Mouse (Mus musculus): Measurements from ENCODE around the gene Tnrc18.

The Tnrc18 gene

GRCm38 (mm10) chr5:142822286-142823095 is 5.0 kb upstream of the Tnrc18 start:
- no peak for DNase-seq (ENCODE audit: low spot score in 2 of 2)

GRCm38 (mm10) chr5:142821974-142822285 is 4.5 kb upstream of the Tnrc18 start:
- no peak for DNase-seq (ENCODE audit: low spot score in 2 of 2)

GRCm38 (mm10) chr5:142821266-142821973 is 4.0 kb upstream of the Tnrc18 start:
- no peak for DNase-seq (ENCODE audit: low spot score in 2 of 2)

GRCm38 (mm10) chr5:142820276-142821265 is 3.1 kb upstream of the Tnrc18 start:
- no peak for DNase-seq (ENCODE audit: low spot score in 2 of 2)

- no peak for DNase-seq (ENCODE audit: low spot score in 2 of 2)
Observed at GRCm38 (mm10) chr5:142819385-142820275, 2.2 kb upstream of the Tnrc18 start.

GRCm38 (mm10) chr5:142818435-142819360 is 1.2 kb upstream of the Tnrc18 start:
- DNase-seq (ENCODE audit: low spot score in 2 of 2), result no peak

GRCm38 (mm10) chr5:142816811-142817523 is 495 bp downstream of the Tnrc18 start:
- DNase-seq (ENCODE audit: low spot score in 2 of 2), result peak in 1 of 2 experiments; percentile 35

GRCm38 (mm10) chr5:142816031-142816810 is 1.2 kb downstream of the Tnrc18 start:
- no peak for DNase-seq (ENCODE audit: low spot score in 2 of 2)

- DNase-seq (ENCODE audit: low spot score in 2 of 2), result no peak
Observed at GRCm38 (mm10) chr5:142815421-142816001, 2.0 kb downstream of the Tnrc18 start.

- DNase-seq (ENCODE audit: low spot score in 2 of 2), result no peak
Observed at GRCm38 (mm10) chr5:142814711-142815420, 2.6 kb downstream of the Tnrc18 start.

- DNase-seq (ENCODE audit: low spot score in 2 of 2), result no peak
Observed at GRCm38 (mm10) chr5:142814161-142814651, 3.3 kb downstream of the Tnrc18 start.

- no peak for DNase-seq (ENCODE audit: low spot score in 2 of 2)
Observed at GRCm38 (mm10) chr5:142813722-142814111, 3.7 kb downstream of the Tnrc18 start.

GRCm38 (mm10) chr5:142812976-142813721 is 4.3 kb downstream of the Tnrc18 start:
- DNase-seq (ENCODE audit: low spot score in 2 of 2), result no peak

- no peak for DNase-seq (ENCODE audit: low spot score in 2 of 2)
Observed at GRCm38 (mm10) chr5:142812621-142812975, 4.9 kb downstream of the Tnrc18 start.

- no peak for DNase-seq (ENCODE audit: low spot score in 2 of 2)
Observed at GRCm38 (mm10) chr5:142811870-142812443, 5.5 kb downstream of the Tnrc18 start.
